Mouse (Mus musculus) stomach, postnatal 0 days (tissue): ENCODE data around the gene Mst1.

ENCODE experiments used
- CTCF ChIP-seq: IDR thresholded peaks from 2 replicates; pipeline ENCODE4 v1.5.1; 2016; ENCODE audit warnings: antibody characterized with exemption, low read depth, mild to moderate bottlenecking, moderate library complexity
- EP300 ChIP-seq: optimal IDR thresholded peaks from 2 replicates; pipeline ENCODE3; 2016; ENCODE audit warnings: antibody characterized with exemption

DNA sequence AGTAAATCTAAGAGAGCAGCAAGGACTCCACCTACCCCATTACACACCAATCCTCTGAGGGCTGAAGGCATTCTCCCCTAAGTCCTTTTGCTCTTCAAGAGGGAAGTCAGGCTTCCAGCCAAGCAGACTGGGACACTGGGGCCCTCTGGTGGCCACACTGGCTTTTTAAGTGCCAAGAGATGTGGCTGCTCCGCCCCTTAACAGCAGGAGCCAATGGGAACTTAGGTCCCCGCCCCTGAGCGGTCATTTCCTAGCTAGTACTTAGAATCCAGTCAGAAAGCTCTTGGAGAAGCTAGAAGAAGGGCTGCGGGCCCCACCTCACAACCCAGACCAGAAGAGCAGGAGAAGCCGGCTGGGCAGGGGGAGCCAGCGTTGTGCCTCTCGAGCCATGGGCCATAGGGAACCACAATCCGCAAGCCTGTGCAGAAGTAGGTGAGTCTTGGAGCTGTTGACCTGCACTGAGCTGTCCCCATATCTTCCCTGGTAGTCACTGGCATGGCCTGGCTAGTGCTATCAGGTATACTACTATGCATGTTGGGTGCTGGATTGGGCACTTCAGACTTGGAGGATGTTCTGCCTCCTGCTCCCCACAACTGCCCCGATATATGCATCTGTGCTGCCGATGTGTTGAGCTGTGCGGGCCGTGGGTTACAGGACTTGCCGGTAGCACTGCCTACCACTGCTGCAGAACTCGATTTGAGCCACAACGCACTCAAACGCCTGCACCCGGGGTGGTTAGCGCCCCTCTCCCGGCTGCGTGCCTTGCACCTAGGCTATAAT lies 27.2 kb upstream of the Mst1 start, which contains the start of gene Amigo3:
- TF ChIP-seq CTCF (peak; percentile 99), EP300 (no peak)
